Mouse (Mus musculus) urinary bladder, postnatal 36 days (tissue): Measurements from ENCODE around the gene Rcn1.

Experiments used
- DNase-seq, 2 experiments: peaks; one replicate each; pipeline ENCODE4 v3.0.0; 2022; ENCODE audit warnings: low spot score in 2 of 2, mixed read lengths in 1 of 2

Rcn1 gene

DNA sequence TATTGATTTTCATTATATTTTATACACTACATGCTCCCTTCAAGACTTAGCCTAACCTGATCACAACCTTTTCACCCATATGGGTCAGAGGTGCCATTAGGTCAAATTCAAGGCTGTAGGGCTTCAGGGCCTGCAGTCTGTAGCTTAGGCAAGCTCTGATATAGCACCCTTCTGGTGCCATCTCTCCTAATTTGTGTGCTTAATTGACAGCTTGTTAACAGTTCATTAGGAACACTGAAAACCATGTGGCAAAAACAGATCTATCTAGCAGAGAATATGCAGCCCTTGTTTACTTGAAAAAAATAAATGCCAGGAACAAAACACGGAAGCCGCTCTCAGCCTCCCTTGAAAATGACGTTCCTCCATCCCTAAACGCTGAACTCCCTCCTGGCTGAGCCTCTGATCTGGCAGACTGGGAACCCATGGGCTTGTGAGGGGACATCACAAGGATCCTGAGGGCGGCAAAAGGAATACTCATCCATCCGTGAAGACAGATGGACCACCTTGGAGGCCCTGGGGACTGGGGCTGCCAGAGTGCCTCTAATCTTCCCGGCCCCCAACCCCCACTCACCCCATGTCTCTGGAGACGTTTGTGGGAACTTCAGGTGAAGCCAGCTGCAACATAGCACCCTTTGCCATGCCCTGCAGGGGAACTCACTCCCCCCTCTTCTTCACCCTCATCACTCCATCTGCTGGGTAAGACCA is 61.8 kb downstream of the Rcn1 start:
- no peak for DNase-seq

DNA sequence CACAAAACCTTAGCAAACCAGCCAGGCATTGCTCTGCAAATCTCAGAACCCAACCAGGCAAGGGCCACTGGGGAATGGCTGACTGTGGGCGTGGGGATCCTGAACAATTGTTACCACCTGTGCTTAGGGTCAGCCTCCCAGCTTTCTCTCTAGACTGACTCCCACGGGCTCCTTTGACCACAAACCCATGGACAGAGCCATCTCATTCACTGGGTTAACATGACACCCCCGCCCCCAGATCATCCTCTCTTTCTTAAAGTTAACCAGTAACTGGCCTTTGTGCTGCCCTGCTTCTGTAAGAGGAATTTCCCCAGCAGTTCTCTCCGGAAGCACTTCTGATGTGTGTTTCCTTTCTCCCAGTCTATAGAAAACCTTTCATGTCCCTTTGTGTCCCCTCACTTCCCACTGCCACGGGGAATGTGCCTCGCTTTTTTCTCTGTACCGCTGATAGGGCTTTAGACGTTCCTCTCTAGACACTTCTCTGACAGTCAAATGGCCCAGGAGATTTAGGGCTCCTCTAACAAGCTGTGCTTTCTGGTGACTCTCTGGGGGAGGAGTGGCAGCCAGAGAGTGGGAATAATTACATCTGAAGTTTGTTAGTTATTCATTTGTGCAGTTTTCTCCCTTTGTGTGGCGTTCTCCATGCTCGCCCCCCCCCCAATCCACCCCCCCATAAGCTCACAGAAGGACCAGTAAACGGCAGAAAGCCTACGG is 62.6 kb downstream of the Rcn1 start:
- DNase-seq, result no peak
